Comparison of ENCODE assay signal across 8 mouse cellular contexts in the genomic region with DNA sequence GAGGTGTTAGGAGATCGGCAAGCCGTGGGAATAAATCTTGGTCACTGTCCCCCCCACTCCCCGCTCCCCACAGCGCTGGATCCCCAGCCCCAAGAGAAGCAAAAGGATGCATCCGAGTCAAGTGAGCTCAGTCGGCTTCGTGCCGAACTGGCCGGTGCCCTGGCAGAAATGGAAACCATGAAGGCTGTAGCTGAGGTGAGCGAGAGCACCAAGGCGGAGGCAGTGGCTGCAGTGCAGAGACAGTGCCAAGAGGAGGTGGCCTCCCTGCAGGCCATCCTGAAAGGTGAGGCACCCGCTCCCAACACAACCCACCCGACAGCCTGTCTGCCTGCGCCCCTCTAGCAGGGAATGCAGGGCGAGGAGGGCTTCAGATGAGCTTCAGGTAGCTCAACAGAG. TPM values are rescaled to one million over a fixed set of nuclear protein-coding genes. Genes with fewer than 3 reads are reported as not detected.
DNase-seq lines count a peak whose midpoint lies in the region; ATAC-seq and TF ChIP-seq lines count a peak whose summit lies in the region.

No protein-coding gene starts in this region.

- H3K36me3 ChIP-seq in kidney, postnatal 0 days (ENCODE audit: insufficient read depth, low read length): no peaks in the 10 kb centered on the region
- H3K36me3 ChIP-seq in embryonic facial prominence, embryonic 13.5 days: peaks cover 23% of the 10 kb centered on the region
- H3K36me3 ChIP-seq in intestine, postnatal 0 days (ENCODE audit: control insufficient read depth, insufficient read depth): peaks cover 14% of the 10 kb centered on the region; the same call in 1 of the 2 replicates
- H3K36me3 ChIP-seq in neural tube, embryonic 13.5 days: peaks cover 16% of the 10 kb centered on the region; the same call in 1 of the 2 replicates

- peak overlapping the region; percentile 73 for H3K9ac ChIP-seq in kidney, postnatal 0 days (ENCODE audit: low read depth, low read length)
- H3K9ac ChIP-seq in embryonic facial prominence, embryonic 13.5 days: peak overlapping the region; percentile 91
- peak overlapping the region; percentile 66 for H3K9ac ChIP-seq in intestine, postnatal 0 days (ENCODE audit: low read depth, low read length)
- peak overlapping the region; percentile 90 for H3K9ac ChIP-seq in neural tube, embryonic 13.5 days

- DNase-seq in kidney, postnatal 0 days (ENCODE audit: low spot score): no peak
- DNase-seq in kidney, adult 8-10 months: no peak
- DNase-seq in MN1 (ENCODE audit: low spot score): no peak
- DNase-seq in gastrocnemius, adult 8-10 months (ENCODE audit: low spot score in 2 of 2): no peak
- no peak for DNase-seq in adrenal gland, postnatal 10 days

- 30% methylated on average over 15 of the region's 15 CpGs for WGBS in kidney, postnatal 0 days
- WGBS in embryonic facial prominence, embryonic 13.5 days: 25% methylated on average over 15 of the region's 15 CpGs
- WGBS in intestine, postnatal 0 days: 32% methylated on average over 15 of the region's 15 CpGs
- 29% methylated on average over 15 of the region's 15 CpGs for WGBS in neural tube, embryonic 13.5 days

- no peaks in the 10 kb centered on the region for H3K9me3 ChIP-seq in kidney, postnatal 0 days (replicated peaks; ENCODE audit: low read length)
- H3K9me3 ChIP-seq in embryonic facial prominence, embryonic 13.5 days: no peaks in the 10 kb centered on the region
- H3K9me3 ChIP-seq in intestine, postnatal 0 days (ENCODE audit: control insufficient read depth): no peaks in the 10 kb centered on the region
- no peaks in the 10 kb centered on the region for H3K9me3 ChIP-seq in neural tube, embryonic 13.5 days

- no peak for TF ChIP-seq CTCF in kidney, postnatal 0 days (IDR thresholded peaks at IDR 0.05; ENCODE audit: low read depth)
- no peak for TF ChIP-seq CTCF in intestine, postnatal 0 days (IDR thresholded peaks at IDR 0.05; ENCODE audit: low read depth)

- peaks cover 4% of the 10 kb centered on the region; the same call in 1 of the 2 replicates for H3K4me1 ChIP-seq in kidney, postnatal 0 days (replicated peaks; ENCODE audit: insufficient read depth, low read length)
- H3K4me1 ChIP-seq in embryonic facial prominence, embryonic 13.5 days: peaks cover 17% of the 10 kb centered on the region
- H3K4me1 ChIP-seq in intestine, postnatal 0 days (replicated peaks; ENCODE audit: control insufficient read depth, insufficient read depth, low read length): peaks cover 5% of the 10 kb centered on the region; the same call in 1 of the 2 replicates
- H3K4me1 ChIP-seq in neural tube, embryonic 13.5 days (replicated peaks): peaks cover 22% of the 10 kb centered on the region

- H3K4me3 ChIP-seq in kidney, postnatal 0 days (replicated peaks; ENCODE audit: low read depth, low read length): peak overlapping the region; percentile 69
- peak overlapping the region; percentile 62 for H3K4me3 ChIP-seq in embryonic facial prominence, embryonic 13.5 days
- peak overlapping the region; percentile 62 for H3K4me3 ChIP-seq in intestine, postnatal 0 days (ENCODE audit: low read depth, low read length)
- peak overlapping the region; percentile 71 for H3K4me3 ChIP-seq in neural tube, embryonic 13.5 days

- peak; percentile 20 for ATAC-seq in kidney, postnatal 0 days (replicated peaks; ENCODE audit: low FRiP score, low read depth)
- ATAC-seq in embryonic facial prominence, embryonic 13.5 days (ENCODE audit: insufficient number of reproducible peaks, insufficient read depth, low FRiP score, low TSS enrichment, low read depth): no peak
- ATAC-seq in intestine, postnatal 0 days: 0 out of 2 replicates have a peak, but pooled peaks have one; percentile 3
- peak; percentile 43 for ATAC-seq in neural tube, embryonic 13.5 days (ENCODE audit: low read depth)

- no peaks in the 10 kb centered on the region for H3K27me3 ChIP-seq in kidney, postnatal 0 days (ENCODE audit: insufficient read depth, low read length)
- no peaks in the 10 kb centered on the region for H3K27me3 ChIP-seq in embryonic facial prominence, embryonic 13.5 days
- no peaks in the 10 kb centered on the region for H3K27me3 ChIP-seq in intestine, postnatal 0 days (replicated peaks; ENCODE audit: control insufficient read depth, insufficient read depth, low read length)
- H3K27me3 ChIP-seq in neural tube, embryonic 13.5 days: no peaks in the 10 kb centered on the region

- peak overlapping the region; percentile 50; the same call in 1 of the 2 replicates for H3K27ac ChIP-seq in kidney, postnatal 0 days
- H3K27ac ChIP-seq in embryonic facial prominence, embryonic 13.5 days: peak overlapping the region; percentile 96; the same call in 1 of the 2 replicates
- no peak overlapping the region for H3K27ac ChIP-seq in intestine, postnatal 0 days (ENCODE audit: low read depth, low read length)
- H3K27ac ChIP-seq in neural tube, embryonic 13.5 days (replicated peaks): no peak overlapping the region

- peak overlapping the region; percentile 76 for H3K4me2 ChIP-seq in kidney, postnatal 0 days (ENCODE audit: low read length)
- H3K4me2 ChIP-seq in embryonic facial prominence, embryonic 13.5 days: peak overlapping the region; percentile 80
- peak overlapping the region; percentile 79 for H3K4me2 ChIP-seq in intestine, postnatal 0 days (replicated peaks; ENCODE audit: low read depth)
- peak overlapping the region; percentile 79 for H3K4me2 ChIP-seq in neural tube, embryonic 13.5 days

RNA-seq across cellular contexts. Expression of gene Rabep2, which starts 0.9 kb away (rescaled TPM):
- polyA plus RNA-seq in kidney, postnatal 0 days (2015; fragmentation: Nextera tagmentation; extraction: Ambion mirVana): 29.7 and 31.7 TPM in 2 replicates
- polyA plus RNA-seq in embryonic facial prominence, embryonic 13.5 days (2015; fragmentation: Nextera tagmentation; extraction: Ambion mirVana): 30.8 and 34.0 TPM in 2 replicates
- polyA plus RNA-seq in intestine, postnatal 0 days (2015; fragmentation: Nextera tagmentation; extraction: Ambion mirVana): 15.1 and 17.0 TPM in 2 replicates
- polyA plus RNA-seq in neural tube, embryonic 13.5 days (2015; fragmentation: Nextera tagmentation; extraction: Ambion mirVana): 24.6 and 25.6 TPM in 2 replicates
- 10 to 100 TPM; 10.5 to 19.2 (median 15.1) TPM for total RNA-seq in gastrocnemius, adult 8-10 months (2022)
- total RNA-seq in adrenal gland, postnatal 10 days (2021): 10 to 100 TPM; 26.5 to 42.3 TPM

RNA-seq across cellular contexts. Expression of gene Cd19, which starts 14.8 kb away (rescaled TPM):
- 0.10 and 0.16 TPM in 2 replicates for polyA plus RNA-seq in kidney, postnatal 0 days (2015; fragmentation: Nextera tagmentation; extraction: Ambion mirVana)
- 0.37 TPM in 1 of 2 replicates, not detected in the other for polyA plus RNA-seq in embryonic facial prominence, embryonic 13.5 days (2015; fragmentation: Nextera tagmentation; extraction: Ambion mirVana)
- polyA plus RNA-seq in intestine, postnatal 0 days (2015; fragmentation: Nextera tagmentation; extraction: Ambion mirVana): 0.07 and 0.09 TPM in 2 replicates
- polyA plus RNA-seq in neural tube, embryonic 13.5 days (2015; fragmentation: Nextera tagmentation; extraction: Ambion mirVana): 0.07 TPM in 1 of 2 replicates, not detected in the other
- total RNA-seq in gastrocnemius, adult 8-10 months (2022): not detected
- 1 to 10 TPM; 4.0 to 4.9 TPM for total RNA-seq in adrenal gland, postnatal 10 days (2021)

RNA-seq across cellular contexts. Expression of gene Nfatc2ip, which starts 33.0 kb away (rescaled TPM):
- polyA plus RNA-seq in kidney, postnatal 0 days (2015; fragmentation: Nextera tagmentation; extraction: Ambion mirVana): 2.0 and 2.5 TPM in 2 replicates
- polyA plus RNA-seq in embryonic facial prominence, embryonic 13.5 days (2015; fragmentation: Nextera tagmentation; extraction: Ambion mirVana): 2.9 and 3.1 TPM in 2 replicates
- 1.9 and 2.1 TPM in 2 replicates for polyA plus RNA-seq in intestine, postnatal 0 days (2015; fragmentation: Nextera tagmentation; extraction: Ambion mirVana)
- 3.1 and 3.5 TPM in 2 replicates for polyA plus RNA-seq in neural tube, embryonic 13.5 days (2015; fragmentation: Nextera tagmentation; extraction: Ambion mirVana)
- total RNA-seq in gastrocnemius, adult 8-10 months (2022): 1 to 10 TPM; 2.1 to 4.3 (median 3.0) TPM
- total RNA-seq in adrenal gland, postnatal 10 days (2021): 1 to 10 TPM; 6.9 to 7.3 TPM

RNA-seq across cellular contexts. Expression of gene Atp2a1, which starts 33.4 kb away (rescaled TPM):
- 0.45 and 0.71 TPM in 2 replicates for polyA plus RNA-seq in kidney, postnatal 0 days (2015; fragmentation: Nextera tagmentation; extraction: Ambion mirVana)
- polyA plus RNA-seq in embryonic facial prominence, embryonic 13.5 days (2015; fragmentation: Nextera tagmentation; extraction: Ambion mirVana): 7.9 and 11.5 TPM in 2 replicates
- polyA plus RNA-seq in intestine, postnatal 0 days (2015; fragmentation: Nextera tagmentation; extraction: Ambion mirVana): 0.05 and 0.24 TPM in 2 replicates
- 2.1 and 11.5 TPM in 2 replicates for polyA plus RNA-seq in neural tube, embryonic 13.5 days (2015; fragmentation: Nextera tagmentation; extraction: Ambion mirVana)
- total RNA-seq in gastrocnemius, adult 8-10 months (2022): over 10,000 TPM; 27,209 to 31,432 (median 30,252) TPM
- 100 to 1,000 TPM; 189 to 579 TPM for total RNA-seq in adrenal gland, postnatal 10 days (2021)

RNA-seq across cellular contexts. Expression of gene Sh2b1, which starts 45.7 kb away (rescaled TPM):
- 44.1 and 44.8 TPM in 2 replicates for polyA plus RNA-seq in kidney, postnatal 0 days (2015; fragmentation: Nextera tagmentation; extraction: Ambion mirVana)
- polyA plus RNA-seq in embryonic facial prominence, embryonic 13.5 days (2015; fragmentation: Nextera tagmentation; extraction: Ambion mirVana): 53.4 and 57.8 TPM in 2 replicates
- polyA plus RNA-seq in intestine, postnatal 0 days (2015; fragmentation: Nextera tagmentation; extraction: Ambion mirVana): 23.6 and 23.8 TPM in 2 replicates
- 60.2 and 62.3 TPM in 2 replicates for polyA plus RNA-seq in neural tube, embryonic 13.5 days (2015; fragmentation: Nextera tagmentation; extraction: Ambion mirVana)
- total RNA-seq in gastrocnemius, adult 8-10 months (2022): 10 to 100 TPM; 45.9 to 57.4 (median 49.0) TPM
- 10 to 100 TPM; 47.5 to 53.4 TPM for total RNA-seq in adrenal gland, postnatal 10 days (2021)

Comparison
In these comparisons a context has a peak if more than half of its experiments do, and no peak if none do; other contexts are left out.
1. H3K27ac ChIP-seq: peak in kidney, postnatal 0 days (single experiment) and embryonic facial prominence, embryonic 13.5 days (single experiment); none in intestine, postnatal 0 days (single experiment) and neural tube, embryonic 13.5 days (single experiment).
2. Peak in every context shown above with its lines, with median percentiles within 50 percentile points of each other: H3K4me2 ChIP-seq, H3K4me3 ChIP-seq and H3K9ac ChIP-seq.